Mouse (Mus musculus): Measurements from ENCODE around the gene Wfdc12.

DNA sequence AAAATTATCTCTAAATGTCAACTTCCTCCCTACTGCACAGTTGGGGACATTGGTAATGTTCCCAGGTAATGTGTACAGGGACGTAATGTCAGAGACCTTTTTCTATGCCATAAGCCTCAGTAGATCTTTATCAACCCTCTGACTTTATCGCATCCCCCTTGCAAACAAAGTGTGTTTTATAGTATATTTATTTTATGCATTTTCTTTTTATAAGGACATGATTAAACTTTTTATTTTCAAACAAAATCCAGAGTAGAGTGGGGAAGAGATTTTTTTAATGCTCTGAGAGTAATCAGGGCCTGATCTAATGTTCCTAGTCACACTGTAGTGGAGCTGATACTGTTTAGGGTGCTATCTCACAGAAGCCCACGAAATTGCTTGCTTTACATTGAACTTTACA, 48.0 kb upstream of the Wfdc12 start, which contains the start of gene Svs2:
- TF ChIP-seq TAL1 (IDR thresholded peaks at IDR 0.05; ENCODE audit: low read length) (no peak), GATA1 (IDR thresholded peaks at IDR 0.05; ENCODE audit: low read length) (no peak)
